Mouse (Mus musculus): ENCODE measurements around the gene Polm. TPM values are rescaled to one million over a fixed set of nuclear protein-coding genes. Genes with fewer than 3 reads are reported as not detected.

The Polm gene
- polyA plus RNA-seq, 1 experiment from 2014 or later = 2.1 TPM

- H3K9ac ChIP-seq (replicated peaks) = peak within 1 kb of the TSS; percentile 52
- peak within 1 kb of the TSS; percentile 65 for H3K4me3 ChIP-seq (ENCODE audit: low read depth, low read length)
- ATAC-seq (peak; percentile 100), DNase-seq (peak; percentile 99)
- no peaks in the 10 kb centered on the region for H3K9me3 ChIP-seq (ENCODE audit: low read length)
- peak within 1 kb of the TSS; percentile 7 for H3K27ac ChIP-seq (ENCODE audit: low read depth)
- WGBS (ENCODE audit: insufficient replicate concordance) = under 1% methylated on average over 52 of the region's 52 CpGs
- H3K36me3 ChIP-seq (replicated peaks; ENCODE audit: insufficient read depth, low read length) = peaks cover 18% of the 10 kb centered on the region
- H3K27me3 ChIP-seq (ENCODE audit: insufficient read depth, low read length) = no peaks in the 10 kb centered on the region
- H3K4me1 ChIP-seq (ENCODE audit: insufficient read depth) = peaks cover 15% of the 10 kb centered on the region
- peak within 1 kb of the TSS; percentile 88 for H3K4me2 ChIP-seq (ENCODE audit: low read depth, low read length)
- TF ChIP-seq CTCF (IDR thresholded peaks at IDR 0.05; ENCODE audit: low read depth) (no peak), EP300 (IDR thresholded peaks at IDR 0.05; ENCODE audit: low read depth) (no peak)
Measured at GRCm38 (mm10) chr11:5877921-5878526, 40.2 kb upstream of the Polm start, which contains the start of gene Pold2. Gene Pold2, minus strand, starts transcription at chr11:5878292.

- 2% methylated on average over 5 of the region's 5 CpGs for WGBS (ENCODE audit: insufficient replicate concordance)
- Histone ChIP-seq H3K4me1 (ENCODE audit: insufficient read depth) (peaks cover 15% of the 10 kb centered on the region), H3K9ac (replicated peaks) (peak overlapping the region; percentile 52), H3K9me3 (ENCODE audit: low read length) (no peaks in the 10 kb centered on the region), H3K36me3 (replicated peaks; ENCODE audit: insufficient read depth, low read length) (peaks cover 24% of the 10 kb centered on the region), H3K27ac (ENCODE audit: low read depth) (no peak overlapping the region), H3K27me3 (ENCODE audit: insufficient read depth, low read length) (no peaks in the 10 kb centered on the region), H3K4me3 (ENCODE audit: low read depth, low read length) (peak overlapping the region; percentile 65), H3K4me2 (ENCODE audit: low read depth, low read length) (peak overlapping the region; percentile 88)
- ATAC-seq = no peak
- TF ChIP-seq CTCF (IDR thresholded peaks at IDR 0.05; ENCODE audit: low read depth) = no peak
- TF ChIP-seq EP300 (IDR thresholded peaks at IDR 0.05; ENCODE audit: low read depth) = no peak
- DNase-seq = no peak
Measured at GRCm38 (mm10) chr11:5877421-5877820, 39.6 kb upstream of the Polm start.

- Histone ChIP-seq H3K4me1 (ENCODE audit: insufficient read depth) (peaks cover 8% of the 10 kb centered on the region; the same call in 1 of the 2 replicates), H3K27me3 (ENCODE audit: insufficient read depth, low read length) (no peaks in the 10 kb centered on the region), H3K36me3 (replicated peaks; ENCODE audit: insufficient read depth, low read length) (peaks cover 32% of the 10 kb centered on the region), H3K4me2 (ENCODE audit: low read depth, low read length) (no peak overlapping the region), H3K9me3 (ENCODE audit: low read length) (no peaks in the 10 kb centered on the region), H3K27ac (ENCODE audit: low read depth) (no peak overlapping the region), H3K9ac (replicated peaks) (no peak overlapping the region), H3K4me3 (ENCODE audit: low read depth, low read length) (no peak overlapping the region)
- DNase-seq (no peak), ATAC-seq (no peak)
- WGBS (ENCODE audit: insufficient replicate concordance) = 88% methylated on average over 9 of the region's 9 CpGs
- TF ChIP-seq CTCF (IDR thresholded peaks at IDR 0.05; ENCODE audit: low read depth) = no peak
- no peak for TF ChIP-seq EP300 (IDR thresholded peaks at IDR 0.05; ENCODE audit: low read depth)
Measured at GRCm38 (mm10) chr11:5873192-5873591, 35.4 kb upstream of the Polm start.

- H3K4me1 ChIP-seq (ENCODE audit: insufficient read depth) = peaks cover 8% of the 10 kb centered on the region; the same call in 1 of the 2 replicates
- no peaks in the 10 kb centered on the region for H3K27me3 ChIP-seq (ENCODE audit: insufficient read depth, low read length)
- no peak overlapping the region for H3K4me3 ChIP-seq (ENCODE audit: low read depth, low read length)
- H3K9ac ChIP-seq (replicated peaks) = no peak overlapping the region
- no peak for ATAC-seq
- no peak overlapping the region for H3K4me2 ChIP-seq (ENCODE audit: low read depth, low read length)
- TF ChIP-seq EP300 (IDR thresholded peaks at IDR 0.05; ENCODE audit: low read depth) = no peak
- no peak for TF ChIP-seq CTCF (IDR thresholded peaks at IDR 0.05; ENCODE audit: low read depth)
- H3K9me3 ChIP-seq (ENCODE audit: low read length) = no peaks in the 10 kb centered on the region
- H3K36me3 ChIP-seq (replicated peaks; ENCODE audit: insufficient read depth, low read length) = peaks cover 32% of the 10 kb centered on the region
- no peak overlapping the region for H3K27ac ChIP-seq (ENCODE audit: low read depth)
- WGBS (ENCODE audit: insufficient replicate concordance) = 88% methylated on average over 11 of the region's 11 CpGs
- DNase-seq = no peak
Measured at GRCm38 (mm10) chr11:5872707-5873106, 34.9 kb upstream of the Polm start.

- Histone ChIP-seq H3K4me1 (ENCODE audit: insufficient read depth) (no peaks in the 10 kb centered on the region), H3K4me2 (ENCODE audit: low read depth, low read length) (no peak overlapping the region), H3K4me3 (ENCODE audit: low read depth, low read length) (no peak overlapping the region), H3K9me3 (ENCODE audit: low read length) (no peaks in the 10 kb centered on the region), H3K9ac (replicated peaks) (no peak overlapping the region), H3K27me3 (ENCODE audit: insufficient read depth, low read length) (no peaks in the 10 kb centered on the region), H3K36me3 (replicated peaks; ENCODE audit: insufficient read depth, low read length) (peaks cover 32% of the 10 kb centered on the region), H3K27ac (ENCODE audit: low read depth) (no peak overlapping the region)
- 83% methylated on average over 16 of the region's 16 CpGs for WGBS (ENCODE audit: insufficient replicate concordance)
- DNase-seq = no peak
- no peak for ATAC-seq
- TF ChIP-seq CTCF (IDR thresholded peaks at IDR 0.05; ENCODE audit: low read depth) (no peak), EP300 (IDR thresholded peaks at IDR 0.05; ENCODE audit: low read depth) (no peak)
Measured at GRCm38 (mm10) chr11:5870069-5870468, 32.3 kb upstream of the Polm start.

GRCm38 (mm10) chr11:5869331-5869730 is 31.5 kb upstream of the Polm start:
- Histone ChIP-seq H3K27ac (ENCODE audit: low read depth) (no peak overlapping the region), H3K9ac (replicated peaks) (no peak overlapping the region), H3K36me3 (replicated peaks; ENCODE audit: insufficient read depth, low read length) (peaks cover 25% of the 10 kb centered on the region), H3K9me3 (ENCODE audit: low read length) (no peaks in the 10 kb centered on the region), H3K27me3 (ENCODE audit: insufficient read depth, low read length) (no peaks in the 10 kb centered on the region), H3K4me3 (ENCODE audit: low read depth, low read length) (no peak overlapping the region), H3K4me1 (ENCODE audit: insufficient read depth) (no peaks in the 10 kb centered on the region), H3K4me2 (ENCODE audit: low read depth, low read length) (no peak overlapping the region)
- WGBS (ENCODE audit: insufficient replicate concordance) = 93% methylated on average over 16 of the region's 16 CpGs
- TF ChIP-seq CTCF (IDR thresholded peaks at IDR 0.05; ENCODE audit: low read depth) (no peak), EP300 (IDR thresholded peaks at IDR 0.05; ENCODE audit: low read depth) (no peak)
- ATAC-seq = no peak
- no peak for DNase-seq
